Mouse (Mus musculus) heart, embryonic 16.5 days (tissue): ENCODE measurements around the gene Arhgap32. TPM values are rescaled to one million over a fixed set of nuclear protein-coding genes. Genes with fewer than 3 reads are reported as not detected.

ENCODE experiments used
- ATAC-seq: fragments of 200-750 bp; cut with Nextera tagmentation; replicated peaks from 2 replicates; pipeline ENCODE4 v1.8.0; 2017; ENCODE audit warnings: moderate number of reproducible peaks; ENCODE audit not compliant: insufficient read depth, low FRiP score; ENCODE audit errors: extremely low read depth
- H3K27ac ChIP-seq: fragments of 300-500 bp; sonication (generic); 2 replicates; pipeline ENCODE4 v1.5.1; 2014; ENCODE audit warnings: mild to moderate bottlenecking, low read length, control low read depth, moderate library complexity
- H3K27me3 ChIP-seq: fragments of 300-500 bp; sonication (generic); 2 replicates; pipeline ENCODE4 v1.6.1; 2014; ENCODE audit warnings: low read length, mixed read lengths; ENCODE audit not compliant: control insufficient read depth, insufficient read depth
- H3K36me3 ChIP-seq: fragments of 300-500 bp; sonication (generic); 2 replicates; pipeline ENCODE4 v1.6.1; 2014; ENCODE audit not compliant: control insufficient read depth, insufficient read depth
- H3K4me1 ChIP-seq: fragments of 300-500 bp; sonication (generic); 2 replicates; pipeline ENCODE4 v1.6.1; 2014; ENCODE audit warnings: low read length, mixed read lengths; ENCODE audit not compliant: control insufficient read depth, insufficient read depth
- H3K4me2 ChIP-seq: fragments of 300-500 bp; sonication (generic); 2 replicates; pipeline ENCODE4 v1.6.1; 2014; ENCODE audit warnings: low read depth, mild to moderate bottlenecking, control low read depth, low read length
- H3K4me3 ChIP-seq: fragments of 300-500 bp; sonication (generic); 2 replicates; pipeline ENCODE4 v1.5.1; 2014; ENCODE audit warnings: mild to moderate bottlenecking, control low read depth, low read length
- H3K9ac ChIP-seq: fragments of 300-500 bp; sonication (generic); 2 replicates; pipeline ENCODE4 v1.6.1; 2014; ENCODE audit warnings: low read length, control low read depth
- H3K9me3 ChIP-seq: fragments of 300-500 bp; sonication (generic); replicated peaks from 2 replicates; pipeline ENCODE4 v1.6.1; 2016; ENCODE audit warnings: low read length; ENCODE audit not compliant: control insufficient read depth
- WGBS: fragments of 180-500 bp; shearing (Covaris S2); extraction: QIAGEN DNeasy Blood & Tissue Kit; methylation state at CpG from one replicate; pipeline ENCODE4 v1.1.7; 2014; 5-methylcytosine and 5-hydroxymethylcytosine counted together
- polyA plus RNA-seq: library from polyadenylated mRNA; unstranded; fragments of >200 nt; fragmentation: Nextera tagmentation; extraction: Ambion mirVana; gene quantifications from 2 replicates; pipeline ENCODE4 v1.2.1, GENCODE M21; 2015

Arhgap32 gene
- polyA plus RNA-seq = 2.3 and 2.8 TPM in 2 replicates

- Histone ChIP-seq H3K4me1 (peaks cover 11% of the 10 kb centered on the region), H3K9ac (no peak within 1 kb of the TSS), H3K36me3 (no peaks in the 10 kb centered on the region), H3K27ac (no peak within 1 kb of the TSS), H3K4me3 (no peak within 1 kb of the TSS), H3K9me3 (0 out of 2 replicates have a peak, but pooled peaks cover 2% of the 10 kb centered on the region), H3K27me3 (no peaks in the 10 kb centered on the region), H3K4me2 (no peak within 1 kb of the TSS)
- 87% methylated on average over 1 of the region's 1 CpGs for WGBS
- ATAC-seq = no peak
Observed at GRCm38 (mm10) chr9:32115786-32116185, at the start of gene Arhgap32. Gene Arhgap32 (plus strand): TSS chr9:32116136.

GRCm38 (mm10) chr9:32072778-32073177 lies 43.2 kb upstream of the Arhgap32 start:
- Histone ChIP-seq H3K9ac (no peak overlapping the region), H3K27me3 (no peaks in the 10 kb centered on the region), H3K9me3 (no peaks in the 10 kb centered on the region), H3K4me2 (no peak overlapping the region), H3K36me3 (no peaks in the 10 kb centered on the region), H3K4me1 (no peaks in the 10 kb centered on the region; the same call in 1 of the 2 replicates), H3K4me3 (no peak overlapping the region), H3K27ac (no peak overlapping the region)
- no peak for ATAC-seq
- WGBS = 87% methylated on average over 6 of the region's 6 CpGs

- H3K9ac ChIP-seq = no peak overlapping the region
- ATAC-seq = no peak
- no peak overlapping the region for H3K4me2 ChIP-seq
- H3K9me3 ChIP-seq = no peaks in the 10 kb centered on the region
- H3K27ac ChIP-seq = no peak overlapping the region
- H3K4me1 ChIP-seq = peaks cover 14% of the 10 kb centered on the region
- 52% methylated on average over 4 of the region's 4 CpGs for WGBS
- H3K36me3 ChIP-seq = no peaks in the 10 kb centered on the region
- H3K4me3 ChIP-seq = no peak overlapping the region
- H3K27me3 ChIP-seq = no peaks in the 10 kb centered on the region
Observed at GRCm38 (mm10) chr9:32088106-32088776, 27.7 kb upstream of the Arhgap32 start.

- Histone ChIP-seq H3K27me3 (no peaks in the 10 kb centered on the region), H3K4me3 (no peak overlapping the region), H3K4me1 (peaks cover 18% of the 10 kb centered on the region), H3K27ac (no peak overlapping the region), H3K36me3 (no peaks in the 10 kb centered on the region), H3K9me3 (no peaks in the 10 kb centered on the region), H3K4me2 (no peak overlapping the region), H3K9ac (no peak overlapping the region)
- 51% methylated on average over 3 of the region's 3 CpGs for WGBS
- no peak for ATAC-seq
Observed at GRCm38 (mm10) chr9:32088882-32089281, 27.1 kb upstream of the Arhgap32 start.

- Histone ChIP-seq H3K9me3 (no peaks in the 10 kb centered on the region), H3K36me3 (no peaks in the 10 kb centered on the region), H3K4me2 (no peak overlapping the region), H3K4me3 (no peak overlapping the region), H3K27ac (no peak overlapping the region; the same call in 1 of the 2 replicates), H3K27me3 (no peaks in the 10 kb centered on the region), H3K9ac (no peak overlapping the region), H3K4me1 (peaks cover 37% of the 10 kb centered on the region)
- WGBS = 28% methylated on average over 2 of the region's 2 CpGs
- peak; percentile 51; the same call in 1 of the 2 replicates for ATAC-seq
Observed at GRCm38 (mm10) chr9:32093456-32093855, 22.5 kb upstream of the Arhgap32 start.

- Histone ChIP-seq H3K27ac (no peak overlapping the region), H3K4me1 (peaks cover 36% of the 10 kb centered on the region), H3K4me2 (no peak overlapping the region), H3K9me3 (no peaks in the 10 kb centered on the region), H3K9ac (no peak overlapping the region), H3K27me3 (no peaks in the 10 kb centered on the region), H3K4me3 (no peak overlapping the region), H3K36me3 (no peaks in the 10 kb centered on the region)
- no peak for ATAC-seq
- 26% methylated on average over 13 of the region's 13 CpGs for WGBS
Observed at GRCm38 (mm10) chr9:32094351-32095120, 21.4 kb upstream of the Arhgap32 start.

- ATAC-seq = no peak
- H3K9ac ChIP-seq = no peak overlapping the region
- peaks cover 36% of the 10 kb centered on the region for H3K4me1 ChIP-seq
- no peaks in the 10 kb centered on the region for H3K9me3 ChIP-seq
- WGBS = 83% methylated on average over 4 of the region's 4 CpGs
- H3K36me3 ChIP-seq = no peaks in the 10 kb centered on the region
- no peak overlapping the region for H3K27ac ChIP-seq
- no peaks in the 10 kb centered on the region for H3K27me3 ChIP-seq
- no peak overlapping the region for H3K4me3 ChIP-seq
- H3K4me2 ChIP-seq = no peak overlapping the region
Observed at GRCm38 (mm10) chr9:32095511-32095910, 20.4 kb upstream of the Arhgap32 start.

GRCm38 (mm10) chr9:32096541-32096940 lies 19.4 kb upstream of the Arhgap32 start:
- peaks cover 39% of the 10 kb centered on the region for H3K4me1 ChIP-seq
- no peak; the same call in 1 of the 2 replicates for ATAC-seq
- no peaks in the 10 kb centered on the region for H3K27me3 ChIP-seq
- H3K4me2 ChIP-seq = peak overlapping the region; percentile 49
- H3K9ac ChIP-seq = peak overlapping the region; percentile 41
- H3K4me3 ChIP-seq = peak overlapping the region; percentile 22; the same call in 1 of the 2 replicates
- 35% methylated on average over 7 of the region's 7 CpGs for WGBS
- no peaks in the 10 kb centered on the region for H3K9me3 ChIP-seq
- peak overlapping the region; percentile 67 for H3K27ac ChIP-seq
- no peaks in the 10 kb centered on the region for H3K36me3 ChIP-seq

- Histone ChIP-seq H3K4me2 (no peak overlapping the region), H3K4me1 (peaks cover 39% of the 10 kb centered on the region), H3K27me3 (no peaks in the 10 kb centered on the region), H3K9ac (peak overlapping the region; percentile 41; the same call in 1 of the 2 replicates), H3K27ac (no peak overlapping the region), H3K36me3 (no peaks in the 10 kb centered on the region), H3K9me3 (no peaks in the 10 kb centered on the region), H3K4me3 (no peak overlapping the region)
- ATAC-seq = no peak
- WGBS = 45% methylated on average over 4 of the region's 4 CpGs
Observed at GRCm38 (mm10) chr9:32097123-32097522, 18.8 kb upstream of the Arhgap32 start.
